In the genomic region with DNA sequence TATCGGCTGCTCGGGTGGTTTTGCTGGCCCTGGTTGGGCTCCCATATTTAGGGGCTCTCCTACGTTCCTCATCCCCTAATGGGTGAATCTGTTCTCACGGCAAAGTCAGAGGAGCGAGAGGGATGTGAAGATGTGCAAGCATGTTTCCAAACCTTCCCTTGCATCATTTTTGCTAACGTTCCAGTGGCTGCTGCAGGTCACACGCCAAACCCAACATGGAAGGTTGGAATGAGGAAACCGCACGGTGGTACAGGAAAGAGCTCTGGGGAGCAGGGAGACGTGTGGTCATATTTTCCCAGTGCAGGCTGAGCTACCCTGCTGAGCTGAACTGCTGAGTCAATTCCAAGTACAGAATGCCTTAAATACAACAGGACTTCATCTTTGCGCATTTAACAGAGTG, we compare ENCODE assay signal across 27 mouse cellular contexts. TPM values are rescaled to one million over a fixed set of nuclear protein-coding genes. Genes with fewer than 3 reads are reported as not detected.
DNase-seq lines count a peak whose midpoint lies in the region; ATAC-seq and TF ChIP-seq lines count a peak whose summit lies in the region.
"Had no signal": no experiment of that assay in that cellular context is flagged by ENCODE, and none has a peak within 500 bp of the region (broad histone marks: within the 10 kb centered on the region; RNA-seq: fewer than 3 reads in every experiment).

No protein-coding gene starts in this region.

- H3K4me3 ChIP-seq in bone marrow macrophage, adult 2 months (ENCODE audit: insufficient read depth, low read length), result no peak overlapping the region
- H3K4me3 ChIP-seq: embryonic facial prominence, embryonic 12.5 days; embryonic facial prominence, embryonic 15.5 days; heart, embryonic 12.5 days; heart, embryonic 15.5 days; hindbrain, embryonic 12.5 days; hindbrain, embryonic 15.5 days; intestine, embryonic 15.5 days had no signal

- H3K27ac ChIP-seq in bone marrow macrophage, adult 2 months (ENCODE audit: insufficient read depth, low read depth, low read length), result peak overlapping the region; percentile 40; the same call in 1 of the 2 replicates
- H3K27ac ChIP-seq: embryonic facial prominence, embryonic 12.5 days; embryonic facial prominence, embryonic 15.5 days; heart, embryonic 15.5 days; hindbrain, embryonic 12.5 days; hindbrain, embryonic 15.5 days; intestine, embryonic 15.5 days had no signal

- peaks cover 10% of the 10 kb centered on the region for H3K4me1 ChIP-seq in bone marrow macrophage, adult 2 months (ENCODE audit: control insufficient read depth, insufficient read depth, low read length)
- H3K4me1 ChIP-seq: embryonic facial prominence, embryonic 12.5 days; embryonic facial prominence, embryonic 15.5 days; heart, embryonic 12.5 days; heart, embryonic 15.5 days; intestine, embryonic 15.5 days had no signal

- peak; percentile 77 for ATAC-seq in common myeloid progenitor, adult 5-6 weeks (replicated peaks; ENCODE audit: low read depth, poor library complexity, severe bottlenecking)
- peak; percentile 52 for ATAC-seq in megakaryocyte, adult 5-6 weeks (ENCODE audit: poor library complexity, severe bottlenecking)
- ATAC-seq: CD4-positive, CD25-positive, alpha-beta regulatory T cell, adult 4 months; forebrain, embryonic 14.5 days; forebrain, postnatal 0 days; intestine, embryonic 15.5 days had no signal

- no peak for DNase-seq in cerebellum, postnatal 14 days
- DNase-seq in kidney, postnatal 14 days, result no peak
- no peak for DNase-seq in layer of hippocampus, postnatal 14 days (ENCODE audit: low spot score in 2 of 2)
- DNase-seq: adrenal gland, adult 2 months; adrenal gland, postnatal 14 days; cerebellum, adult 11-12 months; cerebellum, adult 8-10 months; cerebellum, postnatal 10 days; forebrain, postnatal 0 days; gastrocnemius, postnatal 25 days; heart, postnatal 10 days; heart, postnatal 4 days had no signal

- no peak for TF ChIP-seq CTCF in bone marrow macrophage, adult 2 months (IDR thresholded peaks at IDR 0.05; ENCODE audit: low read depth, low read length)

- no peak for TF ChIP-seq POLR2A in bone marrow macrophage, adult 2 months (IDR thresholded peaks at IDR 0.05; ENCODE audit: borderline replicate concordance, low read depth, low read length)

RNA-seq across cellular contexts. Expression of a gene that starts 8.9 kb away (rescaled TPM):
- not detected in 2 replicates for polyA plus RNA-seq in bone marrow macrophage, adult 2 months (2012; ENCODE audit: insufficient read depth, insufficient read length, missing spikeins)
- total RNA-seq in common myeloid progenitor, adult 5-6 weeks (2017), result not detected in 2 replicates
- 0.05 TPM in 1 of 2 replicates, not detected in the other for total RNA-seq in megakaryocyte, adult 5-6 weeks (2015)
- total RNA-seq in megakaryocyte, adult 5-6 weeks (2017), result 0.07 TPM in 1 of 2 replicates, not detected in the other
- 1 to 10 TPM; 1.2 to 1.3 TPM for total RNA-seq in layer of hippocampus, postnatal 14 days (2021)
- total RNA-seq: adrenal gland, adult 2 months; adrenal gland, postnatal 14 days; gastrocnemius, adult 8-10 months; gastrocnemius, postnatal 25 days; MEL had no signal
- polyA plus RNA-seq: embryonic facial prominence, embryonic 15.5 days; forebrain, embryonic 11.5 days had no signal
